ENCODE assay signal across 8 mouse cellular contexts in genomic region chr3:101885591-101885990, GRCm38 (mm10). TPM values are rescaled to one million over a fixed set of nuclear protein-coding genes. Genes with fewer than 3 reads are reported as not detected.
A peak's percentile ranks its signal among the peaks of the same experiment; 100 is the strongest.
DNase-seq lines count a peak whose midpoint lies in the region; ATAC-seq and TF ChIP-seq lines count a peak whose summit lies in the region.

No protein-coding gene starts in this region.

- no peak for DNase-seq in embryonic facial prominence, embryonic 10.5 days (ENCODE audit: low spot score)
- DNase-seq in right cerebral cortex, adult 18-20 months = peak; percentile 46
- DNase-seq in right cerebral cortex, postnatal 14 days = no peak
- peak; percentile 59 for DNase-seq in kidney, postnatal 14 days
- DNase-seq in left cerebral cortex, adult 2 months (ENCODE audit: extremely low spot score in 1 of 2, low spot score in 2 of 2) = no peak
- DNase-seq in layer of hippocampus, postnatal 36 days = no peak

- intact Hi-C loops in left cerebral cortex, adult 2 months (cut with DNase I) = no loop called here

- H3K4me2 ChIP-seq in embryonic facial prominence, embryonic 12.5 days (replicated peaks) = no peak overlapping the region
- no peak overlapping the region for H3K4me2 ChIP-seq in stomach, embryonic 15.5 days

- H3K4me3 ChIP-seq in embryonic facial prominence, embryonic 12.5 days = no peak overlapping the region
- no peak overlapping the region for H3K4me3 ChIP-seq in embryonic facial prominence, embryonic 10.5 days
- H3K4me3 ChIP-seq in stomach, embryonic 15.5 days (replicated peaks) = no peak overlapping the region
- no peak overlapping the region for H3K4me3 ChIP-seq in left cerebral cortex, adult 2 months

- peak; percentile 41; the same call in 1 of the 2 replicates for ATAC-seq in embryonic facial prominence, embryonic 12.5 days (ENCODE audit: insufficient number of reproducible peaks, insufficient read depth, low FRiP score, low TSS enrichment)
- peak; percentile 75; the same call in 1 of the 2 replicates for ATAC-seq in stomach, embryonic 15.5 days (ENCODE audit: insufficient read depth, low FRiP score, low read depth)

- TF ChIP-seq CTCF in left cerebral cortex, adult 2 months (IDR thresholded peaks at IDR 0.05) = no peak

- no peaks in the 10 kb centered on the region for H3K27me3 ChIP-seq in embryonic facial prominence, embryonic 12.5 days
- no peaks in the 10 kb centered on the region for H3K27me3 ChIP-seq in embryonic facial prominence, embryonic 10.5 days (replicated peaks; ENCODE audit: low read depth, poor library complexity, severe bottlenecking)
- H3K27me3 ChIP-seq in stomach, embryonic 15.5 days (replicated peaks) = no peaks in the 10 kb centered on the region

- WGBS in embryonic facial prominence, embryonic 12.5 days = 57% methylated on average over 3 of the region's 3 CpGs
- 57% methylated on average over 3 of the region's 3 CpGs for WGBS in embryonic facial prominence, embryonic 10.5 days
- WGBS in stomach, embryonic 15.5 days = 36% methylated on average over 3 of the region's 3 CpGs

- H3K4me1 ChIP-seq in embryonic facial prominence, embryonic 12.5 days = peaks cover 3% of the 10 kb centered on the region; the same call in 1 of the 2 replicates
- H3K4me1 ChIP-seq in embryonic facial prominence, embryonic 10.5 days = peaks cover 7% of the 10 kb centered on the region
- peaks cover 7% of the 10 kb centered on the region; the same call in 1 of the 2 replicates for H3K4me1 ChIP-seq in stomach, embryonic 15.5 days

- H3K27ac ChIP-seq in embryonic facial prominence, embryonic 12.5 days = no peak overlapping the region
- H3K27ac ChIP-seq in embryonic facial prominence, embryonic 10.5 days (replicated peaks) = no peak overlapping the region
- H3K27ac ChIP-seq in stomach, embryonic 15.5 days = peak overlapping the region; percentile 41; the same call in 1 of the 2 replicates
- no peak overlapping the region for H3K27ac ChIP-seq in left cerebral cortex, adult 2 months

- no peaks in the 10 kb centered on the region for H3K36me3 ChIP-seq in embryonic facial prominence, embryonic 12.5 days
- H3K36me3 ChIP-seq in embryonic facial prominence, embryonic 10.5 days (replicated peaks) = no peaks in the 10 kb centered on the region
- H3K36me3 ChIP-seq in stomach, embryonic 15.5 days = no peaks in the 10 kb centered on the region

- no peak overlapping the region for H3K9ac ChIP-seq in embryonic facial prominence, embryonic 12.5 days
- no peak overlapping the region for H3K9ac ChIP-seq in stomach, embryonic 15.5 days

- H3K9me3 ChIP-seq in embryonic facial prominence, embryonic 12.5 days = no peaks in the 10 kb centered on the region
- no peaks in the 10 kb centered on the region for H3K9me3 ChIP-seq in embryonic facial prominence, embryonic 10.5 days
- no peaks in the 10 kb centered on the region for H3K9me3 ChIP-seq in stomach, embryonic 15.5 days

RNA-seq across cellular contexts. Expression of gene Mab21l3, which starts 36.8 kb away (rescaled TPM):
- polyA plus RNA-seq in embryonic facial prominence, embryonic 12.5 days (2016; fragmentation: Nextera tagmentation; extraction: Ambion mirVana) = 1.4 and 1.6 TPM in 2 replicates
- 0.67 and 0.85 TPM in 2 replicates for polyA plus RNA-seq in embryonic facial prominence, embryonic 10.5 days (2016; fragmentation: Nextera tagmentation; extraction: Ambion mirVana)
- polyA plus RNA-seq in stomach, embryonic 15.5 days (2015; fragmentation: Nextera tagmentation; extraction: Ambion mirVana) = 4.1 and 5.8 TPM in 2 replicates
- under 1 TPM; 0.12 to 0.32 TPM for total RNA-seq in left cerebral cortex, adult 2 months (2021)
- total RNA-seq in layer of hippocampus, postnatal 36 days (2021) = under 1 TPM in 1 of 2 experiments, not detected in 1; 0.13 TPM

RNA-seq across cellular contexts. Expression of gene Slc22a15, which starts 38.7 kb away (rescaled TPM):
- polyA plus RNA-seq in embryonic facial prominence, embryonic 12.5 days (2016; fragmentation: Nextera tagmentation; extraction: Ambion mirVana) = 6.3 and 6.6 TPM in 2 replicates
- 3.4 and 4.6 TPM in 2 replicates for polyA plus RNA-seq in embryonic facial prominence, embryonic 10.5 days (2016; fragmentation: Nextera tagmentation; extraction: Ambion mirVana)
- polyA plus RNA-seq in stomach, embryonic 15.5 days (2015; fragmentation: Nextera tagmentation; extraction: Ambion mirVana) = 6.2 and 7.0 TPM in 2 replicates
- 10 to 100 TPM in 1 of 2 experiments, 1 to 10 TPM in 1; 9.2 to 10.0 TPM for total RNA-seq in left cerebral cortex, adult 2 months (2021)
- total RNA-seq in layer of hippocampus, postnatal 36 days (2021) = 10 to 100 TPM in 1 of 2 experiments, 1 to 10 TPM in 1; 8.1 to 10.0 TPM

Comparison
In these comparisons a context has a peak if more than half of its experiments do, and no peak if none do; other contexts are left out.
1. DNase-seq: peak in right cerebral cortex, adult 18-20 months (single experiment) and kidney, postnatal 14 days (single experiment); none in embryonic facial prominence, embryonic 10.5 days (single experiment), right cerebral cortex, postnatal 14 days (single experiment), left cerebral cortex, adult 2 months (0 of 2) and layer of hippocampus, postnatal 36 days (0 of 2).